Mouse (Mus musculus) adrenal gland, adult (tissue): ENCODE data around the gene Slc26a3.
A peak's percentile ranks its signal among the peaks of the same experiment; 100 is the strongest.
"Not testable (repeated sequence)": the region's sequence is repeated elsewhere in the genome, so short reads cannot be mapped to it uniquely, and the experiment has no call there.

ENCODE experiments used
- DNase-seq, 2 experiments: peaks; one replicate each; pipeline ENCODE4 v3.0.0; 2022 to 2023; ENCODE audit warnings: low spot score in 1 of 2; ENCODE audit not compliant: inconsistent age in 2 of 2

The Slc26a3 gene

DNA sequence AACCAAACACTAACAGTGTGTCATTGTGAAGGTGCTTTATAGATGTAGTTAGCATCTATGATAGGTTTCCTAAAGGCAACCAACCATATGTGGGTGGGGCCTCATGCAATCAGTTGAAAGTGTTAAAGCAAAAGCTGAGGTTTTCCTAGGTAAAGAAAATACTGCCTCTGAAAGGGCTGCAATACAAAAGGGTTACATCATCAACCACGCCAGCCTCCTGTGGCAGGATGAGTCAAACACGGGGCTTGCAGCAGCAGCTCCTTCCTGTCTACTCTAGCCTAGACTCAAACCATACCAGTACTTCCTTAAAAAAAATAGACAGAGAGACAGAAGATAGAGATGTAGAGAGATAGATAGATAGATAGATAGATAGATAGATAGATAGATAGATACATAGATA lies 25.3 kb downstream of the Slc26a3 start:
- peak in 1 of 2 experiments; percentile 14 for DNase-seq

DNA sequence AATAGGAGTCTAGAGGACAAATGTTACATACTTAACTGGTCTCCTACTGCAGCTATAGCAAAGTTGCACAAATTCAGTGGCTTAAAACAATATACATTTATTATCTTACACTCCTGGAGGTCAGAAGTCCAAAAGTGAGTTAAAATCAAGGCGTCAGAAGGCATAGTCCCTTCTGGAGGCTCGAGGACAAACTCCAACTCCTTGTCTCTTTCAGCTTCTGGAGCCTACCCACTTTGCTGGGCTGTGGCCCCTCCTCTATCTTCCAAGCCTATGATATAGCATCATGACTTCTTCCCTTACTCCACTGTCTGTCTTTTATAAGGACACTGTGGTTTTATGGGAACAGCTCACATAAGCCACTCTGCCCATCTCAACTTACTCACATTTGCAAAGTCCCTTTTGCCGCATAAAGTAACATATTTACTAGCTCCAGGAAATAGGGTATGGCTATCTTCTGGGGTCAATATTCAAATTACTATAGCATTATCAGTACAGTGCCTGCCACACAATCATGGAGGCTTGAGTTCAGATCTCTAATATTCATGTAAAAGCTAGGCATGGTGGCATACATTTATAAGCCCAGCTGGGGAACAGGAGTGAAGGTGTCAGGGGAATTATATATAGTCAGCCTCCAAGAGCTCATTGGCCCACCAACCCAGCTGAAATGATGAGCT lies 31.4 kb downstream of the Slc26a3 start:
- no peak for DNase-seq

DNA sequence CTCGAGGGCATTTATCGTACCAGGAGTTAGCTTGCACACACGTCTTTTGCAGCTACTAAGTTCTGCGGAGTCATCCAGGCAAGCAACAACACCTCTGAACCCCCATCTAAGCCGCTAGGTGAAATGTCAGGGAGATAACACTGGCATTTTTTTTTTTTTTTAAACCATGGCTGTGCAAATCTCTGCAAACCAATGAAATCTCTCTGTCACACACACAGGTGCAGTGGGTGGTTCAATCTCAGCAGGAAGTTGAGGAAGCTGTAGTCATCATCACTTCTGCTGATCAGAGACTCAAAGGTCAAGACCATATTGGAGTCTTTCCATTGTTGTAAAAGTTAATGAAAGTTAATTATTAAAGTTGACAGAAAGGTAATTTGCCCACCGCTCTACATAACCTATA lies 47.1 kb downstream of the Slc26a3 start:
- DNase-seq: no peak

DNA sequence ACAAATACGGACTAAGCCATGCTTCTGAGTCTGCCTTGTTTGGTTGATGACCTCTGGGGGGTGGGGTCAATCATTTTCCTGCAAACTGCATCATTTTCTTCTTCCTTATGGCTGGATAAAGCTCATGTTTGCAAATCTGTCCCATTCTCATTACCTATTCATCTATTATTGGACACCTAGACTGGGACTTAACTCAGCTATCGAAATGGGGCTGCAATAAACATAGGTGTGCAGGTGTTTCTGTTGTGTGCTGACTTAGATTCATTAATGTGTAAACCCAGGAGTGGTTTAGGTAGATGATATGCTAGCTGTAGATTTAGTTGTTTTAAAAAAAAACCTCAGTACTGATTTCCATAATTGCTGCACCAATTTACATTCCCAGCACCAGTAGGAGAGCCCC lies 48.9 kb downstream of the Slc26a3 start:
- no peak for DNase-seq

DNA sequence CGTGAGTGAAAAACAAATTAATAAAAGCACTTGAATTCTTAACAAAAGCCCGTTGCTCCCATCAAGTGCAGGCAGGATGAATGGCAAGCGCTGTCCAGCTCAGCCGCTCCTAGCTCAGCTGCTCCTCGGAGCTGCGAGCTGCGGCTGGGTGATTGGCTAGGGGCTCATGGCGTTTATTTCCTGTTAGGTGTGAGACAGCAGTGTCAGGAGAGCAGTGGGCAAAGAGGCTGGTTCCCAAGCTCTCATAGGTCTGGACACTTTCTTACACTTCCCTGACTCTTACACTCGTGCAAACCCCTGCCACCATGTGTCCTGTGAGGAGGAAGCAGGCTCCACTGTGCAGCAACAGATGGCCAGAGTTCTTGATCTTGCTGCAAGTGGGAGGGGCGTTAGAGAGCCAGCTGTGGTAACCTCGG lies 53.5 kb downstream of the Slc26a3 start:
- DNase-seq: peak; percentile 5 to 42

DNA sequence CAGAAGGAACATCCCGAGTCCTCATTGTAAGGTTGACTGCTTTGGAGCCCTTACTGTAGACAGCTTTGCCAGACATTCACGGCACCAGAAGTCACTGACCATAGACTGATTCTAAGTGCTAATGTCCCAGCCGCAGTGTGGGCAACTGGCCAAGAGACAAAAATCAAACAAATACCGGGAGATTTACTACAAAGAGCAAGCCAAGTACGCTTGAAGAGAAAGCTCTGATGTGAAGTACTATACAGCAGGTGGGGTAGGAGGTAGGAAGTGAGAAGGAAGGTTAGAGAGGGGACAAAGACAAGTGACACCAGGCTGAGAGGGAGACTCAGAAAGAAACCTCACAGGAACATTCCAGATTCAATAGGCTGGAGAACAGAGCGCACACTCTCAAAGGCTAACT lies 54.2 kb downstream of the Slc26a3 start:
- DNase-seq: peak; percentile 7 to 41

DNA sequence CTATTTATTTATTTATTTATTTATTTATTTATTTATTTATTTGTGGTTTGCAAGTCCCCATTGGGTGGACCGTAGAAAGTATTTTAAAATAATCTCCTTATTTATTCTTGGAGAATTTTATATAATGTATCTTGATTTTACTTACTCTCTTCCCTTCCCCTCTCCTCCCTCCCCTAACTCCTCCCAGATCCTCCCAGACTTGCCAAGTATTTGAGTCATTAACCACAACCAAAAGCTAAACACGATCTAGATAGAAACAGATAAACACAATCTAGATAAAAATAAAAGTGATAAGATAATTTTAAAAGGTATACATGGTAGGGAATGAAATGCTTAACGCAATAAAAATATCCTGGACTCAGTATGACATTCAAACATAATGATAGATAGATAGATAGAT lies 58.7 kb downstream of the Slc26a3 start:
- DNase-seq: no peak

DNA sequence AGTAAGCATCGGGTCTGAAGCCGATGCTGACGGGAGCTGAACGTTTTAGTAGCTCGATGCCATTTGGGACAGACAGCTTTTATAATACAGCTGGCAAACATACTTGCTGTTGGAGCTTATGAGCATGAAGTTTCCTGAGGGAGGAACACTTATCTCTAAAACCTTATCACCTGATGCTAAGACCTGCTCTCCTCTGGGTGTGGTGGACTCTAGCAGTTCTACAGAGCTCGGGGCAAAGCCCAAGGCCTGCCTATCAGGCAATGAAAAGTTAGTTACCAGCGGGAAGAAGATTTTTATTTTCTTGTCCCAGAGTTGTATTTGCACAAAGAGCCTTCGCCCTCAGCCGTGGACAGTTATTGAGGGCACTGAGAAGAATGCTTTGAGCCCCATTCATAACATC lies 65.6 kb downstream of the Slc26a3 start:
- no peak for DNase-seq

DNA sequence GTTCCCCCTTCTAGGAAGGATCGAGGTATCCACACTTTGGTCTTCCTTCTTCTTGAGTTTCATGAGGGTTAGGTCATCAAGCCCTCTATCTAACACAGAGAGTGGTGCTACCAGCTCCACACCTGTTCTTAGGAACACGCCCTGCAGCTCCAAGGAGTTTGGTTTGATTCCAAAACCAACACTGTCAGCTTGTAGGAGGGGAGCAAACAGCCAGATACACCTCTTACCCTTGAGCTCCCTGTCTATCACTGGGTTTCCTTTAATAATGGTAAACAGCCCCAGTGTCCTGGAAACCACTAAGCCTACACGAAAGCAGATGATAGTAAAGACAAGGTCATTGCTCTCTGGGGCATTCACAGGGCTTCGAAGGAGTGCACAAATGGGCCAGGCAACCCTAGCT lies 67.8 kb downstream of the Slc26a3 start:
- DNase-seq: no peak

DNA sequence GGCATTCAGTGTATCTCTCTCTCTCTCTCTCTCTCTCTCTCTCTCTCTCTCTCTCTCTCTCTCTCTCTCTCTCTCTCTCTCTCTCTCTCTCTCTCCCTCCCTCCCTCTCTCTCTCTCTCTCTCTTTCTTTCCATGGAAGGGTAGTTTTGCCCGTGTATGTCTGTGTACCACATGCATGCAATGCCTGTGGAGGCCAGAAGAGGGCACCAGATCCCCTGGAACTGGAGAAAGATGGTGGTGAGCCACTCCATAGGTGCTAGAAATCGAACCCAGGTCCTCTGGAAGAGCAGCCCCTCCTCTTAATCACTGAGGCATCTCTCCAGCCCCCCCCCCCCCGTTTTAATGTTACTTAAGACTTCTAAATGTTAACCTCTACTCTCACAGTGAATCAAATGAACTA lies 69.6 kb downstream of the Slc26a3 start:
- not testable (repeated sequence) for DNase-seq

DNA sequence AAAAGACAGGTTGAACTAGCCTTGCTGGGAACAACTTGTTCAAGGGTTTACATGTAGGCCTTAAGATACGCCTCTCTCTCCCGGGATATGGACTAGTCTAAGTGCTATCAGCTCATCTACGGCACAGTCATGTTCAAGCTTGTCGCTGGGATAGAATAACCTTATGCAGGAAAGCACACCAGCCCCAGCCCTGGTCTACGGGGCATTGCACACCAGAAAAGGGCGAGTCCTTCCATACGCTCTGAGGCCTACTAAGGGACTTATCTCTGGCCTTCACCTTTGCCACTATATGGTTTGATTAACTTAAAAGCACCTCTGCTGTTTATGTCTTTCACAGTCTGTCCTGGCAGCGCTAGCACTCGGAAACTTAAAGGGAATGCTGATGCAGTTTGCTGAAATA lies 70.7 kb downstream of the Slc26a3 start:
- no peak for DNase-seq

DNA sequence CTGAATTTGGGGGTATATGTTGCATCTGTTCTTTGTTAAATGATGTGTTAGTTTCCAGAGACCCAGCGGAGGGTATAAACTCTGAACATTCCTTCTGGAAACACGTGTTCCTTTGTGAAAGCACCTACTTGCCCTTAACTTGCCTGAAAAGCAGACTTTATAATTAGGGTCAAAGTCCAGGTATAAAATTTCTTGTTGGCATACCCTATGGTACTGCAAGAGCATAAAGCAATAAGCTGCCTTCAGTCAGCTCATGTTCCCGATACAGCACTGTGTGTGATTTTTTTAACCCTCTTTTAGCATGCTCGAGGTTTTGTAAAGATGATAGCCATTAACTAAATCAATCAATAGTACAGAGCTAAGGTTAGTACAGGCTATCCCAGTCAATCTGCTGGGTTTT lies 71.9 kb downstream of the Slc26a3 start:
- DNase-seq: no peak

DNA sequence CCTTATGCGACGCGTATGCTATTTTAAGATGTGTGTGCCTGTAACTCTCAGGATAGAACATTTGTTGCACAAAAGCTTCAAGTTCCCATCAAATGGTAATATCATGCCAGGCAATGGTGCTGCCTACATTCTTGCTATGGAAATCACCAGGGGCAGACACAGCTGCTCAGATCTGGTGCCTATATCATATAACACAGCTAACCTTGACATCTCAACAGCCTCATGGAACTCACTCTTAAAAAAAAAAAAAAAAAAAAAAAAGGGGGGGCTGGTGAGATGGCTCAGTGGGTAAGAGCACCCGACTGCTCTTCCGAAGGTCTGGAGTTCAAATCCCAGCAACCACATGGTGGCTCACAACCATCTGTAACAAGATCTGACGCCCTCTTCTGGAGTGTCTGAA lies 87.5 kb downstream of the Slc26a3 start:
- DNase-seq: not testable (repeated sequence)

DNA sequence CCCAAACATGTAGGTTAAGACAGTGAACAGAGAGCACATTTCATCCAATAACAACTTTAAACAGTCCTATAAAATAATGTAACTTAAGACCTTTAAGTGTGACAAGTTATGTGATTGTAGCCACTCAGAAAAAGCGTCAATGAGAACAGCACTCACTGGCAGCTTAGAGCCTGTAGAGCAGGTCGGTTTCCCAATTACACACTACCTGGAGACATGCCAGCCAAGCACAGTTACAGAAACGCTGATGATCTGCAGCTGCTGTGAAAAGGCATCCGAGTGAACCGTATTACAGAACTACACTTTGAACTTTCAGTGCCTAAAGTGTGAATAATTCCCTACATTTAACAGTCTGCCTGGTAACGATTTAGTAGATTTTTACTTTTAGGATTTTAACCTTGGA lies 95.8 kb downstream of the Slc26a3 start:
- DNase-seq: no peak

DNA sequence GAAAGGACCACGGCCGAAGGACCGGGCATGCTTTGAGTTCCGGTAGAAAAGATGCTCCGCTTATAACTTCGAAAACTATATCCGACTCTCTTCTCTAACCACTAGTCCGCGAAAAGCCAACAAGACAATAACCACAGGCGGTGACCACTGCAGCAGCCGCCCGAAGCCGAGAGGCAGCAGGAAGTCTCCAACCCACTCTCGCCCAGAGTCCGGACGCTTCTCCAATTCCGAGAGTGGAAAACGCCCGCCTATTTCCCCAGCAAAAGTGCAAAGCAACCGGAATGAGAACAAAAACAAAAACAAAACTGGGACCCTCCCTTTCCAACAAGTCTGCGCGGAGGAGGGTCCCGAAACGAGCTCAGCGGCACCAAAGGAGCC lies 108.3 kb downstream of the Slc26a3 start:
- no peak for DNase-seq

DNA sequence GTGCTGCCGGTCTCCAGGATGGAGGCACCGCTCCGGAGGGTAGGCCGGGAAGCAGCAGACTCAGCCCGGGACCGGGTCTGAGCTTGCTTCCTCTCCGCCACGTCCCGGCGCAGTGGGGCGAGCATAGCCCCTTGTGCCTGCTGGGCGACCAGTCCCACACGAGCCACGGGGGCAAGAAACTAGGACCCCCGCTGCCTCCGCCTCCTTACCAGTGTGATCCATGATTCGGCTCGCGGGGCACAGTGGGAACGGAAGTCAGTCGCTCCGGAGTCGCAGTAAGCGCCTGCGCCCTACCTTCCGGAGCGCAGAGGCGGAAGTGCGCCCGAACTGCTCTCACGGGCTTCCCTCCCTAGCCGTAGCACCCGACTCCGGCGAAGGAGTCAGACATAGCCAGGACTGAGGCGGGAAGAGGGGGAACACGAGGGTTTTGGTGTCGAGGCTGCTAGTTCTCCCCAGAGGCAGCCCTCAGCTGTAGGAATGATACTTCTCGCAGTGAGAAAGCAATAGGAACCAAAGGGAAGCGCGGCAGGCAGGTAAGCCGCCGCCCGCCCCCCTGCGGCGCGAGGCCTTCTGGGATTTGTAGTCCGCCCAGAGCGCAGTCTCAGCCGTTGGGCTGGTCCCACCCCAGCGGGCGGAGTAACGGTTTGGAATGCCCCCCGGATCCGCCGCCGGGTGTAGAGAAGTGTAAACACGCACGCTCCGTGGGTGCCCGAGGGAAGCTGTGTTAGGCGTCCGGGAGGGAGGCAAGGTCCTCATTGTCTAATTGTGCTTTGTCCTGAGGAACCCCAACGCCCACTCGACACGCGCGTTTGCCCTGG lies 108.9 kb downstream of the Slc26a3 start, which contains the start of gene Cbll1:
Gene Cbll1, minus strand, starts transcription at position 303 of the 818 bp plus-strand sequence.
- peak; percentile 96 to 99 for DNase-seq

DNA sequence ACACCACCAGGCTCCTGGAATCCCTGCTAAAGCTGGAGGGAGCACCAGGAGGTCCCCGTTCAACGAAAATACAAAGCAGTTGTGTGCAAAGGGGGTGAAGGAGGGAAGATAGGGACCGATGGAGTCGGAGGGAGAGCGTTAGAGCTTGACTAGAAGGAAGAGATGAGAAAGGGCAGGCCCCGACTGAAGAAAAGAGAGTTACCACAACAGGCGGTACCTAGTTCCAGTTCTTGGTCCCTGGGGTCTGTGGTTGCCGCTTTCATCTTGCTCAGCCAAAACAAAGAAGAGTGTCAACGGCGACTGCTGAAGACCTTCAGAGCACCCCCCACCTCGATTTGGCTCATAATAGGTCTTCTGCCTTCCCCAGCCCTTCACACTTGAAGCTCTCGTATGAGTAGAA lies 109.5 kb downstream of the Slc26a3 start:
- no peak for DNase-seq

DNA sequence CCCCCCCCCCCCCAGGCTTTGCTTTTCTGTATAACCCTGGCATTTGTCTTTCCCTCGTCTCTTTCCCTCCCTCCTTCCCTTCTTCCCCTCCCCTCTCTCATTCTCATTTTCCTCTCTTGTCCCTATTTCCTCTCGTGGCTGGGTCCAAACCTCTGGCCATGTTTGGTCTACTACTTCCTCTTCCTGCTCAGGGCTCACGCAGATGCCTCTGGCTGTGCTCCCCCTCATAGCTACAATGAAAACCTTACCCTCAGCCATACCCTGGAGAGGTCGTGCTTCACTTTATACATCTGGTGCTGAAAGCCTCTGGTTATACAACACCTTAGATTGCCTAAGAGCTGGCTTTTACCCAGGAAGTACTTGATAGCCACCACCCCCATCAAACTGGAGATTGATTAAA lies 110.6 kb downstream of the Slc26a3 start:
- DNase-seq: no peak

DNA sequence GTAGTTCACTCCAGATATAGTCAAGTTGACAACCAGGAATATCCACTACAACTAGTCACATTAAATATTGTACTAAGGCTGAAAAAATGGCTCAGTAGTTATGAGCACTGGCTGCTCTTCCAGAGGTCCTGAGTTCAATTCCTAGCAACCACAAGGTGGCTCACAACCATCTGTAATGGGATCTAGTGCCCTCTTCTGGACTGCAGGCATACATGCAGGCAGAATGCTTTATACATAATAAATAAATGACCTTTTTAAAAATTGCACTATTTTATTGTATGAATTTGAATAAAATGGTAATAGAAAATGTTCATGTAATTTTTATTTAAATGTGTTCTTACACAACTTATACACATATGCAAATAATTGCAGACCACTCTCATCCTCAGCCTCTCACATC lies 112.5 kb downstream of the Slc26a3 start:
- no peak for DNase-seq

DNA sequence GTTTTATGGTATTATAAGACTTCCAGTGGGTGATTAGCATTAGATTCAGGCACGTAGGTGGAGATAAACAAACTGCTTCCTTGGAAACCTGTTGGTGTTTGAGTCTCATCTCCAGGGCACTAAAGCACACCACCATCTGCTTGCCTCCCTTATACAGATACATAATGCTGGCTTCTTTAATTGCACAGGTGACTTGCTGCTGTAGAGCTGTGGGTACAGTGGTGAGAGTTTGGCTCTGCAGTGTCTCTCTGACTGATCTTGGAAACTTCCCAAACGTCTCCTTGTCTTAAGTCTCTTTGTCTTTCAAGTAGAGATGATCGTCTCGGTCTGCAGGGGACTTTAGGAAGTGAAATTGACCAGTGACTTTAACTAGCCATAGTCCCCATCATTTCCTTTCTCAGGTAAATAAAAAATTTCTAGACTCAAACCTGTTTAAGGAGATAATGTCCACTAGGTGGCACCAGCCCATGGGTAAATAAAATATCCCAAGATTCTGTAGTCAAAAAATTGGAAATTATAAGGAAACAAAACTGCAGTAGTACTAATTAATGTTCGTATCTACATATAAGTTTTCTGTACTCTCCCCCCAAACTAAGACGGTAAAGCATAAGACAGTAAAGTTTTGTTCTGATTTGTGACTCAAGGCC lies 117.2 kb downstream of the Slc26a3 start:
- peak in 1 of 2 experiments; percentile 68 for DNase-seq

DNA sequence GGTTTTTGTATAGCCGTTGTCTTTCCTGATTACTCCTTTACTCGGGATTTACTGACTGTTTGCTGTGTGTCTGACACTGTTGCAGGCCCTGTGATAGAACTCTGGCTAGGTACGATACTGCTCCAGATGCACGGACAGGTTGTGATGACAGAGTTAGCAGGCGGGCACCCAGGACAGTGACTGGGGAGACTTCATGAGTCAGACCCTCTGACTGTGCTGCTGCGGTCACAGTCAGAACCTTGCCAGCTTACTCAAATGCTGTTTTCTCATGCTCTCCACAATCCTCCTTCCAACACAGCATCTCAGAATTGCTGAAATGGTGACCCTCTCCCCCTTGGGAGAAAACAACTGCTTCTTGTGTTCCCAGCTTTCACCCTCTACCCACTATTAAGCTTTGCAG lies 117.8 kb downstream of the Slc26a3 start:
- no peak for DNase-seq

DNA sequence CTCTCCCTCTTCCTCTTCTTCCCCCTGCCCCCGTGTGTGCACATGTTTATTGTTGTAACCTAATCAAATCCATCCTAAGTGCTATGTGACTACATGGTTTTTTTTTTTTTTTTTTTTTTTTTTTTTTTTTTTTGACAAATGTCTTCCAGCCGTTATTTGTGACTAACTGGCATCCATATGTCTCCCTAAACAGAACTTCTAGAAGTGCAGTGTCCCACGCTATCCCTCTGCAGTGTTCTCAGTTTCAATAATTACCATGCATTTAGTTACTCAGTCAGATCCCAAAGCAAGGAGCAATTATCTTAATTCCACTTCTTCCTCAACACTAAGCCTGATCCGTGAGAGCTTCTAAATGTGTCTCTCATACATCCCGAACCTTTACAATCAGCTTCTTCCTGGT lies 120.5 kb downstream of the Slc26a3 start:
- no peak for DNase-seq
